Mouse (Mus musculus) mouse trophoblast stem cell (cell line): ENCODE data around the gene Phykpl.

ENCODE experiments used
- in situ Hi-C, 2 experiments: fragments of 300-500 bp; cut with MseI, MboI; formaldehyde crosslinking; loops; 2 replicates in 1 of 2; 3 replicates in 1 of 2; pipeline ENCODE4 v1.15.1; 2025

Phykpl gene

GRCm38 (mm10) chr11:51584431-51585248 lies at the start of gene Phykpl:
TSS of gene Phykpl (plus strand) at chr11:51584757.
- in situ Hi-C loops: no loop called here

- in situ Hi-C loops: no loop called here
These were observed 46.2 kb upstream of the Phykpl start for GRCm38 (mm10) chr11:51538388-51538787.

- in situ Hi-C loops: no loop called here
These were observed 45.4 kb upstream of the Phykpl start for GRCm38 (mm10) chr11:51538919-51539758.

- in situ Hi-C loops: no loop called here
These were observed 44.7 kb upstream of the Phykpl start for GRCm38 (mm10) chr11:51539759-51540282.

GRCm38 (mm10) chr11:51542424-51542823 lies 42.1 kb upstream of the Phykpl start:
- in situ Hi-C loops: no loop called here

GRCm38 (mm10) chr11:51543487-51544050 lies 41.0 kb upstream of the Phykpl start:
- in situ Hi-C loops: no loop called here

- in situ Hi-C loops: no loop called here
These were observed 40.1 kb upstream of the Phykpl start for GRCm38 (mm10) chr11:51544413-51544812.

GRCm38 (mm10) chr11:51545811-51546210 lies 38.7 kb upstream of the Phykpl start:
- in situ Hi-C loops: no loop called here

GRCm38 (mm10) chr11:51551253-51551652 lies 33.3 kb upstream of the Phykpl start:
- in situ Hi-C loops: no loop called here

GRCm38 (mm10) chr11:51552091-51552490 lies 32.5 kb upstream of the Phykpl start:
- in situ Hi-C loops: no loop called here

- in situ Hi-C loops: no loop called here
These were observed 30.0 kb upstream of the Phykpl start for GRCm38 (mm10) chr11:51554590-51554989.

GRCm38 (mm10) chr11:51555066-51555465 lies 29.5 kb upstream of the Phykpl start:
- in situ Hi-C loops: no loop called here

GRCm38 (mm10) chr11:51563276-51563675 lies 21.3 kb upstream of the Phykpl start:
- in situ Hi-C loops: no loop called here

- in situ Hi-C loops: no loop called here
These were observed 19.5 kb upstream of the Phykpl start for GRCm38 (mm10) chr11:51565062-51565461.

- in situ Hi-C loops: no loop called here
These were observed 18.6 kb upstream of the Phykpl start for GRCm38 (mm10) chr11:51565951-51566350.

GRCm38 (mm10) chr11:51568801-51569200 lies 15.8 kb upstream of the Phykpl start:
- in situ Hi-C loops: no loop called here

GRCm38 (mm10) chr11:51576454-51576853 lies 8.1 kb upstream of the Phykpl start:
- in situ Hi-C loops: no loop called here

GRCm38 (mm10) chr11:51577587-51577986 lies 7.0 kb upstream of the Phykpl start:
- in situ Hi-C loops: no loop called here

- in situ Hi-C loops: no loop called here
These were observed 5.5 kb upstream of the Phykpl start for GRCm38 (mm10) chr11:51579024-51579423.

- in situ Hi-C loops: no loop called here
These were observed 1.8 kb upstream of the Phykpl start for GRCm38 (mm10) chr11:51582713-51583112.

- in situ Hi-C loops: no loop called here
These were observed 513 bp upstream of the Phykpl start for GRCm38 (mm10) chr11:51584057-51584430.

- in situ Hi-C loops: no loop called here
These were observed 1.2 kb downstream of the Phykpl start for GRCm38 (mm10) chr11:51585608-51586252.
